Mouse (Mus musculus) adrenal gland, postnatal 10 days (tissue): Measurements from ENCODE around the gene Marveld3. TPM values are rescaled to one million over a fixed set of nuclear protein-coding genes. Genes with fewer than 3 reads are reported as not detected.

Experiments
- DNase-seq: peaks from one replicate; pipeline ENCODE4 v3.0.0; 2021; ENCODE audit warnings: mixed read lengths
- long read RNA-seq, 2 experiments: library from polyadenylated mRNA; stranded (forward); transcript quantifications; one replicate each; pipeline ENCODE4 v2.0.0; 2021
- total RNA-seq, 2 experiments: library from RNA; stranded (reverse); gene quantifications; 2 replicates each; pipeline ENCODE4 v1.2.3; 2021

Gene Marveld3
- total RNA-seq = under 1 TPM; 0.27 to 0.90 TPM
- long read RNA-seq, experiment 1 = 0 reads
- long read RNA-seq, experiment 2, partial matches to known transcripts = 0 of 1 reads
- long read RNA-seq, experiment 2, other reads (novel, unspliced or antisense) = 0 of 1 reads

DNA sequence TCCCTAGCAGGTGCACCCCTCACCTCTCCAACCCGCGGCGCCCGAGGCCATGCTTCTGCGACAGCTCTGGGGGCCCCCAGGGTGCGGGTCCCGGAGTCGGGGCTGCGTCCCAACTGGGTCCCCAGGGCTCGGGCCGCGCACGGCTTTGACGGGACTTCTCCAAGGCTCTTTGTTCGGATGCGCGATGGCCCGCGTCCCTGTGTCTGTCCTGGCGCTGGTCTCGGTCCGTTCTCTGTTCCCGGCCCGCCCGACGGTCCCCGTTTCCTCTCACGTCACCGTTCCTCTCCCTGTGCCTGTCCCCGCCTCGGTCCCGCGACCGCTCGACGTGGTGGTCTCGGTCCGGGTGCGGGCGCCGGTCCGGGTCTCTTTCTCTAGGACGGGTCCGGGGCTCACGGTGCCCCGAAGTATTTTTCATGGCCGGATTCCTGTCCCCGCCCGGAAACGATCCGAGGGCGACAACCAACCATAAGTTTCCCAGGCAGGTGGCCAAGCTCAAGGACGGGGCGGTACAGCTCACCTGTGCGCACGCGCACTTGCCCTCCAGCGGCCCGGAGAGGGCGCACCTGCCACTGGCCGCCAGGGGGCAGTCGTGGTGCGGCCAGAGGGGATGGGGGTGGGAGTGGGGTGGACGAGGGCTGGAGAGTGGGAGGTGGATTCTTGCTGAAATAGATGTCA, at the start of gene Marveld3:
Gene Marveld3, minus strand, starts transcription at position 511 of the 675 bp plus-strand sequence.
- DNase-seq = peak; percentile 49

DNA sequence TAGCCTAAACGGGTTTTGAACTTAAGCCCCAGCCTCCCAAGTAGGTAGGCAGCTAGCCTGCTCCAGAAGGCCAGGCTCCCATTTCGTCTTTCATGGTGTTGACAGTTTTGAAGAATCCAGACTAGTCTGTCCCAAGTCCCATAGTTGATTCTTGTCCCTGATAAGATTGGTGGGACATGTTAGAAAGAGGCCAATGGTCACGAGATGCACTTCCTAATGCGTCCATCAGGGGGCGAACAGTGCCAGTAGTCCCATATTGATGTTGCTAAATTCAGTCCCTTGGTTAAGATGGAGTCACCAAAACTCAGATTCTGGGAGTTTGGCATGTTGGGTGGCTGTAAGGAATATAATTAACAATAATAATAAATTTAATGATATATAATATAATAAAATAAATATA, 48.9 kb upstream of the Marveld3 start:
- DNase-seq = peak; percentile 77

DNA sequence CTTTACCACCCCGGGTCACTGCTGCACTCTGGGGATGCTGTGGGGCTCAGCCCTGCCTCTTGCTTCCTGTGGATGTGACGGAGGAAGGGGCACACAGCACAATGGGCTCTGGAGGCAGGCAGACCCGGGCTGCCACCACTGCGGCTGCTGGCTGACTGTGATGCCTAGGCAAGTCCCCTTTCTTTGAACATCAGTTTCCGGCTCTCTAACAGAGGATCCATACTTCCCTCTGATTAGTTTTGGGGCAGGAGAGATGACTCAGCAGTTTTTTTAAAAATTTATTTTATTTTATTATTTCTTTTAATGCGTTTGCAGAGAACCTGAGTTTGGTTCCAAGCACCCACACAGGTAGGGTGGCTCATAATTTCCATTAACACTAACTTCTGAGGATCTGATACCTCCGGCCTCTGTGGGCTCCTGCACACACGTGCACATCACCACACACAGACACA, 47.0 kb upstream of the Marveld3 start:
- DNase-seq = no peak

DNA sequence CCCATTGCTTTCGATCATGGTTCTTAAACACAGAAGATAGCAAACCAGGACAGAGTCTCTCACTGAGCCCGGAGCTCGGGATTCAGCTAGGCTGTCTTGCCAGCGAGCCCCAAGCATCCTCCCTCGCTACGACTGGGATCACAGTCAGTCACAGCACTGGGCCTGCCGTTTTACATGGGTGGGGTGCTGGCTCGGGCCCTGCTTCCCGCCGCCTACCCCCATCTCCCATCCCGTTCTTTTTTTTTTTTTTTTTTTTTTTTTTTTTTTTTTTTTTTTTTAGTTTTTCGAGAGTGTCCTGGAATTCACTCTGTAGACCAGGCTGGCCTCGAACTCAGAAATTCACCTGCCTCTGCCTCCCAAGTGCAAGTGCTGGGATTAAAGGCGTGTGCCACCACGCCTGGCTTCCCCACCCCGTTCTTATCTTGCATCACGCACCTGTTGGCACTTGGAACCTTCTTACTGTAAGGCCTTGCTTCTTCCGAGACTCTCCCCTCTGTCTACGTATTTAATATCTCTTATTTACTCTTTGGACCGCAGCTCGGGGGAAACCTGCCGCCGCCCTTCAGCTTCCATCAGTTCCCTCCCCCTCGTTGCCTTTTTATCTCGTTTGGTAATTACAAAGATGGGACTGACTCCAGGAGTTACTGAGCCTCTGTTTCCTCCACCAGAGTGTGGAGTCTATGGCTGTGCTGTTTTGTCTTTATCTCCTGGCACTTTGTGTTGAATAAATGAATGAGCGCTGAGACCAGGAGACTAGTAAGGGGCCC, 46.4 kb upstream of the Marveld3 start:
- no peak for DNase-seq

DNA sequence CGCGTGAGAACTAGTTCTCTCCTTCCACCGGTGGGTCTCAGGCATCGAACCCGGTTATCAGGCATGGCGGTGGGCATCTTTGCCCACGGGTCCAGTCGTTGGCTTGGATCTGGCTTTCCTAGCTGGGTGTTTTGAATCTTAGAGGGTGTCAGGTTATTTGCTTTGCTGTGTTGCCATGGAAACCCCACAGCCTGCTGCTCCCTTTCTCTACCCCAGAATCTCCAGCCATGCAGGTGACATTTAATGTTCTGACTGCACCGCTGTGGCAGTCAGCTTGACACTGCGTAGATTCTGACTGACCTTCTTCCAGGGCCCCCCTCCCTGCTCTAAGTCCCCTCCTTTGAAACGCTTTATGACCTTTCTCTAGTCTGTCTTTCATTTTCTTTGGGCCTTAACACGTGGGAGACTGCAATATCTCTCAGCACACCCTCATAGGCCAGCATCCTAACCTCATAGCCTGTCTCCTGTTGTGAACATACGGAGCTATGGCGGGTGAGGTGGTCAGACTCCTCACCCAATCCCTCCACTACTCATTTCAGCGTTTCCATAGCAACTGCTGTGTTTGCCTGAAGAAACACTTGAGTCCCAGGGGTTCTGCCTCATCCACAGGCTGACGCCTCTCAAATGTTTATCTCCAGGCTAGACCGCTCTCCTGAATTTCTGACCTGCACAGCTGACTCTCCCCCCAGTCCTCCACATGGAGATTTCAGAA, 44.5 kb upstream of the Marveld3 start:
- DNase-seq = no peak

DNA sequence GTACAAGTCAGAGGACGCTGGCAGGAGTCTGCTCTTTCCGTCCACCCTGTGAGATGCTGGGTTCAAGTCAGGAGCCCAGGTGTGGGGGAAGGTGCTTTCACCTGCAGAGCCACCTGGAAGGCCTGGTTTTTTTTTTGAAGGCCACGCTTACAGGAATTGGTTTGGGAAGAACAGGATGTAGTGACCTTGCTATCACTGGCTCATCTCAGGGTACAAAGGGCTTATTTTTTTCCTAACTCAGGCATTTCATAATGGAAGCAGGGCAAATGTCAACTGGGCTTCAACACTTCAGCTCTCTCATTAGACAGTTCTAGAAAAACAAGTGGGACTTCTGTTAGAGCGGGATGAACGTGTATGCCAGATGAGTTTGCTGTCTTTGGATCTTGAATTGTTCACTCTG, 42.3 kb upstream of the Marveld3 start:
- no peak for DNase-seq

DNA sequence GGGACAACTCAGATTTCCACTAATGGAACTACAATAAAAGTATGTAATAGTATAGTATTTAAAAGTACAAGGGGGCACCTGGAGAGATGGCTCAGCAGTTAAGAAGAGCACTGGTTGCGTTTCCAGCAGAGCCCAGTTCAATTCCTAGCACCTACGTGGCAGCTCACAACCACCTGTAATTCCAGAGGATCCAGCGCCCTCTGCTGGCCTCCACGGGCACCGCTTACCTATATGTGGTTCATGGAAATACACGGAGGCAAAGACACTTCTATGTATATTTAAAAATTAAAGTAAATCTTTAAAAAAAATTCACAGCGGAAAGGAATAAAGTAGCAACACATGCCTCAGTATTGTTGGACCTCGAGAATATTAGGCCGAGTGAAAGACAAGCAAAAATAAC, 41.0 kb upstream of the Marveld3 start:
- DNase-seq = peak; percentile 49

DNA sequence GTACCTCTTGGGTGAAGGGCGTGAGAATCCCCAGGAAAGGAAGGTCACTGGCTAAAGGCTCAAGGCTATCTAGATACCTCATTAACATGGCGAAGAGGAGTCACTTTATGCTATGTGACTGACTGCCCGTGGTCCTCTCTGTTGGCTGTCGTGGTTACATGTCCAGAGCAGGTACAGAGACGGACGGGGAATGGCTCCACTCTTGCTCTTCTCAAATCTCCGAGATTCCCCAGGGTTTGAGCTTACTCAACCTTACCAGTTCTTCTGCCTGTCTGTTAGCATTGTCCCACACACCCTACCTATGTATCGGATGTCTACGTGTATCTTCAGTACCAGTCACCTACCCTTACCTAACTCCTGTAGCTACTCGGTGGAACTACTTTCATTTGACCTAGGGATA, 38.0 kb upstream of the Marveld3 start:
- no peak for DNase-seq

DNA sequence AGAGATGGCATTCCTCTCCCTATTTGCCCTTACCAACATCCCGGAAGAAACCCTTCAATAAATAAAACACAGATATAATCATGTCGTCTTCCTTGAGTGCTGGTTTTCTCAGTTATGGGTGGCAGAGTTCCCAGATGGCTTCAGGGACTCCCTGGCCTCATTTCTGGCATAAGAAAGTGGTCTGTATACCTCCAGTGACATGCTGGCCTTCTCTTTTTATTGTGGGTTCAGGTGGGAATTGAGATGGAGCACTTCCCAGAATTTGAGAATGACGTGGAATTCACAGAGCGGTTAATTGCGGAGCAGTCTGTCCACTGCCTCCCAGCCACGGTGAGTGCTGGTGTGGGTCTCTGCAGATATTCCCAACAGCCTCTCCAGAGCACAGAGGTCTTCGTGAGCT, 36.1 kb upstream of the Marveld3 start:
- DNase-seq = no peak

DNA sequence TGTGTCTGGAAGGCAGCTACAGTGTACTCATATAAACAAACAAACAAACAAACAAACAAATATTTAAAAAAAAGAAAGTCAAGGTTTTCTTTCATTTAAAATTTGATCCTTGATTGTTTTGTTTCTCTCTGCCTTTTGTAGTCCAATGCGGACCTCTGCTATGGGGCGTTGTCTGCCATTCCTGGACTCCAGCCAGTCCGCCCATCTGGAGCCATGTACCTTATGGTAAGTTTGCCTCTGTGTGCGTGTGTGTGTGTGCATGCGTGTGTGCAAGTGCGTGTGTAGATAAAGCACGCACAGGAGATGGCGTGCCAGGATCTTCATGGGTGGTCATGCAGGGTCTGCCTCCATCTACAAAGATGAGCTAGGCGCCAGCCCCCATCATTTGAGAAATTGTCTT, 35.4 kb upstream of the Marveld3 start:
- no peak for DNase-seq

DNA sequence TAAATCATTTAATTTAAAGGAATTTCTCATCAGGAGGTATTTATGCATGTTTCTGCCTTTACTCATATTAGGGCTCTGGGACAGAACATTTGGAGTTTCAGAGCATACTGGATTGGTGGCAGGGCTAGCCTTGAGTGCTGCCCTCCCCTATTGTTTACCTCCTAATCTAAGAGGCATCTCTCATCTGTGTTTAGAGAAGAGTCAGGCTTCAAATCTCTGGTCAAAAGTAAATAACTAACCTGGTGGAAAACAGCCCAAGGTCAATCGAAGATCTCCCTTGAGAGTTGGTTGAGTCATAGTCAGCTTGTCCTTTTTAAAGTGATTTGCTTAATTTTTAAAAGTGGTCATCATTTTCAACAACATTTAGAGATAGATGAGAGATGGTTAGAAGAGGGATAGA, 30.9 kb upstream of the Marveld3 start:
- DNase-seq = no peak

DNA sequence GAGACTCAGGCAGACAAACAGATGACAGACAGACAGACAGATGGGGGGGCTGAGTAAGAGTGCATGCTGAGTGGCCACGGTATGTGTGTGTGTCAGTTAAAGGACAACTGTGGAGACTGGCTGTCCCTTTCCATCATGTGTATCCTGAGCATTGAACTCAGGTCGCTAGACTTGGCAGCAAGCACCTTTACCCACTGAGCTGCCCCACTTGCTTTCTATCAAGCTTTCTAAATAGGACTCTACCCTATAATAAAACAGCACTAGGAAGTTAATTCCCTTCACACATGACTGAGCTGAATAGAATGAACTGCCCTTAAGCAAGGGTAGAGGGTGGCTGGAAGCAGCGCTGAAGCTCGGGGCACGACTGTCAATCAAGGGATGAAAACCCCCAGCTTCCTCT, 30.2 kb upstream of the Marveld3 start:
- DNase-seq = no peak

DNA sequence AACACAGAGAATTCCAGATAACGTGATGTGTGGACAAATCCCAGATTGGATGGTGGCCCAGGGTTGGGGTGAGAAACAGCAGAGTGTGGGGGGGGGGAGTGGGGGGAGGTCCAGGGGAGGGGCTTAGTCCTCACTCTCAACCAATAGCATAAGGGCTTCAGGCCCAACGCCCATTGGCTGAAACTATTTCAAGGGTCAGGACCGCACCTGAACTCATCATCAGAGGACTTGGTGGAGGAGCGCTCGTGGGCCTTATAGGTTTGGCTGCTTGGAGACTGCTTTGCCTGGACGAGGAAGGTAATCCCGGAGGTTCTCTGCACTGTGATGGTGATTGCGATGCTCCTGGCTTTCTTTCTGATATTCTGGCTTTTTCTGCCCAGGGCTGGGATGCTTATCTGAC, 28.2 kb upstream of the Marveld3 start, which contains the start of gene Tat:
Gene Tat, plus strand, starts transcription at position 214 of the 400 bp plus-strand sequence.
- no peak for DNase-seq

DNA sequence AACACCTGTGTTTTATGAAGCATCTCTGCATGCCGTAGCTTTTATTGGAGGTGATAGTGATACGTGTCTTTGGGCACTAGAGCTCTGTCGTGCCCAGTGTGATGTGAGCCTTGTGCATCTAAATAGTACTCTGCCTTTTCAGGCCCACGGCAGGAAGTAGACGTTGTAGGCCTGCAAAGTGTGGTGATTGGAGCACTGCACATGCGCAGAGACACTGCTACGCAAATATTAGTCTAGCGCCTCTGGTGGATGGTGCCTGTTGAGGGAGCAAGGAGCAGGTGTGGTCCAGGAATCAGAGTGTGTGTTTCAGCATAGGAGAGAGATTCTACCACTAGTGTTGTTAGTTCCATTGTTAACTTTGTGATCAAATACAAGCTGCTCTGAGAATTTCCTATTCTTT, 27.1 kb upstream of the Marveld3 start:
- no peak for DNase-seq

DNA sequence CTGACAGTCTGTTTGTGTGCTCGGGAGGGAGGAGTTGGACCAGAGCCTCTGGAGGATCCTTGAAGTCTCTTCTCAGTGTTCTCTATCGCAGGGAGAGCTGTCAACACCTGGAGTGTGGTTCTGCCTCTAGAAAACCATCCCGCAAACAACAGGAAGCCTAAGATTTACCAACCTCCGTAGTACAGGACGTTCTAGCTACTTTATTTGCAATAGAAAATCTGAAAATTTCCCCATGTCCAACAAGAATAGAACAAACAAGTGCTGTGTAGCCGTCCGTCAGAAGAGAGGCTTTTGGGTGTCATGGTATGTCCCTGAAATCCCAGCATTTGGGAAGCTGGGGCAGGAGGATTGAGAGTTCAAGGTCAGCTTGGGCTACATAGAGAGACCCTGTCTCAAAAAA, 25.8 kb upstream of the Marveld3 start:
- no peak for DNase-seq

DNA sequence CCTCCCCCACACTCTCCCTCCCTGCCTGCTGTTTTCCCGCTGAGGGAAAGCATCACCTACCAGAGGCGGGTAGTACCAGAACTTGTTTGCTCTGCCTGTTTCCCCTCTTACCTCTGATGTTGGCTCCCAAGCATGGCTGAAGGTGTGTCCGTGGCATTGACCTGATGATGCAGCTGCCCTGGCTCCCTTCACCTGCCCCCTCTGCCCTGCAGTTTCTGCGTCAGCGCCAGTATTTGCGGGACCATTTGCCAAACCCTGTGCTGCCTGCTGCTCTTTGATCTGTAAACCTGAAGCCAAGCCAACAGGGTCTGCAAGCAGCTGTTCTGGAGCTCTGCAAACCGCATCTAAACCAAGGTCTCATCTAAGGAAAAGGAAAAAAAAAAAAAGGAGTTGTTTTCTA, 24.4 kb upstream of the Marveld3 start:
- DNase-seq = peak; percentile 28

DNA sequence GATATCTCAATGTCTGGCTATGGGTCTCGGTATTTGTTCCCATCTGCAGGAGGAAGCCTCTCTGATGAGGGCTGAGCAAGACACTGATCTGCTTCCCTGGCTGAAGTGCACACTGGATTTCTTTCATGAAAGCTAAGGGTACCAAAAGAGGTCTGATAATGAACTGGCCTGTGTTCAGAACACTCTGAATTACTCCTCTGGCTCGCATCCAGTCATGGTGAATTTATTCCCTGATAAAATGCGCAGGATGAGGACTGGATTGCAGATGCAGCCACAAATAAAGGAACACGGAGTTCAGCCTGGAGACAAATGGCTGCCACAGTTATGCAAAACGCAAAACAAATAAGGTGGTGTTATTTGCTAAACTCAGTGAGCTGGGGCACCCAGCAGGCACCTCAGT, 21.9 kb upstream of the Marveld3 start:
- peak; percentile 34 for DNase-seq

DNA sequence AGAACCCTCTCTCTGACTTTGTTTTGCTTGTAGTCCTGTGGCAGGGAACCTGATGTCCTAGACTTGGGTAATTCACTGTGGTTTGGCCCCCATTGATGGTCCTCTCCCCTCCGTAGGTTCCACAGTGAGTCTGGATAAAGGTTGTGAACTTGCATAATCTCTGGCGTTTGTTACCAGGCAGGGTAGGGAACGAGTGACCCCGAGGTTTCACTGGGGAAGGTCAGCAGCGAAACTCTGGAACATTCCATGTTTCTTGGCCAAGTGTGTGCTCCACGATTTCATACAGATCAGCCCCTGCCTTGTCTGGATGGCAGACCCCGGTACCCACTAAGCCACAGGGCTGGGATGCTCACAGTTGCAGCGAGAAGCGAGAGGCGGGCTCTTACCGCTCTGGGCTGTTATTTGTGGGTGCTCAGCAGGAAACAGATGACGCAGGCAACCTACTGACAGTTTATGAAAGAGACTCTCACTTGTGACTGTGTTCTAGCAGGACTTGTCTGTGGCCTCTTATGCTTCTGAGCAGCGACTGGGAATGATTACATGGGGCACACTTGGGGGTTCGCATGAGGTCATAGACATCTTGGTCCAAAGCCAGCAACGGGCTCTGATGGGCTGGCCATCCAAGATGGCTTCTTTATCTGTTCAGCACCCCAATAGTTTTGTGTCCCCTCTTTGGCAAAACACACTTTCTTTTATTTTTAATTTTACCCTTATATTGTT, 20.5 kb upstream of the Marveld3 start:
- DNase-seq = no peak

DNA sequence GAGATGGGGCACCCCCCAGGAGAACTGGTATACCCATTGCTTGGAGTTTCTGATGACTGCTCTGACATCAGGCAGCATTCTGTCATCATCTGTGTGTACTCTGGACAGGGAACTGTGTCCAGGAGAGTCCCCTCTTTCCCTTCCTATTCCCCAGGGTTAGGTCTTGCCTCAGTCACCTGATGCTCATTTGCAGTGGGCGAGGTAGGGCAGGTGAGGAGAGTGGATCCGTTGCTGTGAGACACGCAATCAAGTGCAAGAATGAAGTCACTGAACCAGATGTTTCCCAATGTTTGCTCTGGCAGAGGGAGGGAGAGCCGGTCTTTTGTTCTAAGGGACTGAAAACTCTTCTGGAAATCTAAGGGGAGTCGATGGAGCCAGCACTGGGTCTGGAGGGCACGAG, 17.3 kb upstream of the Marveld3 start:
- DNase-seq = no peak

DNA sequence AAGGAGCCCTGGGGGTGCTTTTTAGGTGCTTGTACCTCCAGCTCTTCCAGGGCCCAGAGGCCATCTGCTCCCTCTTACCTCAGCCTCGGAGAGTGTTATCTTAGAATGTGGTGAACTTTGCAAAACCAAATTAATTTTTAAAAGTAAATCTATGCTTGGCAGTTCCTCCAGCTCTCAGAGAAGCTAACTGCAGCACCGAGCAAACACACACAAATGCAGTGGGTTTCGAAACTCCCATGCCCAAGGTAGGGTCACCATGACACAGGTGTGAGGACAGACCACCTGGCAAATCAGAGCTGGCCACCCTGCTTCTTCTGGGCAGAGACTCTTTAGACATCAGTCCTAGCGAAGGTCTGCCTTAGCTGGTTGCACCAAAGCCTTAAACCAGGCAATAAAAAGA, 10.9 kb upstream of the Marveld3 start:
- DNase-seq = no peak

DNA sequence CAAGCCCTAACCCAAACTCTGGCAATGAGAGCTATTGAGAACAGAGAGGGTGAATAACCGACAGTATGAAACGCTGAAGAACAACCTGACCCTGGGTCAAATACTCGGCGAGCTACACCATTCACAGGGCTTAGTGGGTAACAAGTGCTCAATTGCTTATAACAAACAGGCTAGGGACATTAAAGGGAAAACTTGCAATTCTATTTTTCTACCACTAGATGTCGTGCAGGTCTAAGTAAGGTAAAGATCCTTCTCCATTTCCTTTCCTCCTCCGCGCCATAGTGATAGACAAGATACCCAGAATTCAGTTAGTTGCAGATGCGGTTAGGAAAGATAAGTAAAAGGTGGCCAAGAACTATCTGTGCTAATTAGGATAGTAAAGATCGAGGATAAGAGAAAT, 8.3 kb upstream of the Marveld3 start:
- no peak for DNase-seq

DNA sequence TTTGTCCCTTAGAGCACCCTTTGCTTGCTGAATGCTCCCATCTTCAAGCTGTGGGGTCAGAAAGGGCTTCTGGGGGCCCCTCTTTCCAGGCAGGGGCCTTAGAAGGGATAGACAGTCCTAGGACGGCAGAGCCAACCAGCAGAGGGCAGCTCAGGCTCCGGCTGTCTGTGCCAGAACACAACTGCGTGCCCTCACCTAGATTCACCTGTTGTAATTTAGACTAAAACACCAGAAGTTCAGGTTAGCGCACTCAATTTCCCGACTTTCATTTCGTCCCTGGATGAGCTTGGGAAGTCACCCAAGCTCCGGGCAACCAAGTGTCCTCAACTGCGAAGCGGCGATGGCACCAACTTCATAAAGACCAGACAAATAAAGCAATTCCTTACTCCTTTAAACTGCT, 6.8 kb upstream of the Marveld3 start:
- DNase-seq = no peak
